Mouse (Mus musculus) kidney, postnatal 14 days (tissue): ENCODE data around the gene AC161166.1.
A peak's percentile ranks its signal among the peaks of the same experiment; 100 is the strongest.

ENCODE experiments used
- DNase-seq: peaks from one replicate; pipeline ENCODE4 v3.0.0; 2022; ENCODE audit warnings: mixed read lengths

The AC161166.1 gene

DNA sequence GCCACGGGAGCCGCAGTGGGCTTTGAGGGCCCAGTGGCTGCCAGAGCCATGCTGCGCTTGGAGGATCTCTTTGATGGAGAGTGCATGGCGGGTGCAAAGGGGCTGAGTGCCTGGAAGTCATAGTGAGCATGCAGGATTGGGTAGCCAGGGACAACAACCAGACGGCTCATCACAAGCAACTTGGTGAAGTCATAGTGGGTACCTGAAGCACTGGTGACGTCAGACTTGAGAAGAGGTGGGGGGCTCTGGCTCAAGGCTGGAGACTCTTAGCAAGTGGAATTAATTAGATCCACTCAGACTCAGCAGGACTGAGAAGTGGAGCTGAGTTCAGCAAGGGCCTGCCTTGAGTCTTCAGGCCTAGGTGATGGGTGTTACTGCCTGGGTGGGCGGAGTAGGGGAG is at the start of gene AC161166.1:
AC161166.1 (minus strand) TSS at position 101 of the 400 bp plus-strand sequence.
- no peak for DNase-seq

DNA sequence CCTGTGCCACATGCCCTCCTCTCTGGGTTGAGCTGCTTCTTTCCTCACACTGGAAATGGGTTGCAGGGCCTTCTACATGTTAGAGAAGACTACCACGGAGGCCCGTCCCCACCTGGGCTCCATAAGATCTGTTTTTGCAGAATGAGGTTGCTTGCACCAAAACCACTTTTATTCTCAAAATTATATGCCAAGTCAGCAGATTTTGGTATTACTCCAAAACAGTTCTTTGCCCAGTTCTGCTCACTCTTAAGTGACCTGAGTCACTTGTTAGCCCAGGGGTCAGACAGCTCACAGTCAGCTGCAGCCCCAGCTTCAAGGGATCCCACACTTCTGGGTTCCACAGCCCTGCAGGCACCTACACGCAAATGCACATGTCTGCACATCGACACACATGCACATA is 49.2 kb upstream of the AC161166.1 start:
- DNase-seq = no peak

DNA sequence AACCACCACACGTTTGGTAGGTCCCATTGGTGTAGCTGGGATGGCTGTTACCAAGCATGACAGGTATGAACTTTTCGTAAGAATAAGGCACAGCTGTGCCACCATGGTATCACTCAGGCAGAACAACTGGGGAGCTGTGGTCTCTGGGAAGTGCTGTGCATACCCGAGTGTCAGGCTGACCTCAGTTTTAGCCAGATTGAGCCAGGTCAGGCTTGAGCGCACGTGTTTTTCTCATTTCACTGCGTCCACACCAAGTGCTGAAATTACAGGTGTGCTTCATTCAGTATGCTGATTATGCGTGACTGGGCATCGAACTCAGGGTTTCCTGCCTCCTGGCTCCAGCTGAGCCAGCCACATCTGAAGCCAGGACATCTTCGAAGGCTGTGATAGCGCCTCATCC is 43.5 kb upstream of the AC161166.1 start:
- DNase-seq = peak; percentile 32

DNA sequence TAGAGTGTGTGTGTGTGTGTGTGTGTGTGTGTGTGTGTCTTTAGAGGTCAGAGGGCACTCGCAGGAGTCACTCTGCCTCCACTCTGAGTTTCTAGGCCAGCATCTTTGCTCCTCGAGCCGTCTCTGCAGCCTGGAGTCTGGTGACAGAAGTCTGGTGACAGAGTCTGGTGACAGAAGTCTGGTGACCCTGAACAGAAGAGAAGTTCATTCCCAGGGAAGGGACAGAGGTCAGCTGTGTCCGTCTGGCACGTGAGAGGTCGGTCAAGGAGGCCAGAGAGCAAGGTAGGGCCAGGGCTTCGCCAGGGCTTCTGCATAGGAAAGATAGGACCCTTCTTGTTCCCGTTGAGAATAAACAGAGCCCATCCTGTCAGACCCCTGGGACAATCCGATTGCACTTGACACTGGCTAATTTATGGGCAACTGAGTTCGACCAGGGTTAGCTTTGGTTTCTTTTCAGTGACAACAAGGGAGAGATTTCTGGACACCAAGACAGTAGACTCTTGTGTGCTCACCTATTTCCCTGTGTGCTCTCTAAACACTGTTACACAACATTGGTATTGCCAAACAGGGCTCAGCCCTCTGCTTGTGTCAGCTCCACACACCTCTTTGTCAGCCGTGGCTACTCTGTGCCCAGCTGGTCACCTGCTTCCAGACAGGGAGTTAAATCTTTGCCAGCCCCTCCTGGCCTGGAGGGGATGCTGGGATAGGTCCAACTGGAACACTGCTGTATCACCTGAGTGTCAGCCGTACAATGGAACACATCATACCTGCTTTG is 39.9 kb upstream of the AC161166.1 start:
- no peak for DNase-seq

DNA sequence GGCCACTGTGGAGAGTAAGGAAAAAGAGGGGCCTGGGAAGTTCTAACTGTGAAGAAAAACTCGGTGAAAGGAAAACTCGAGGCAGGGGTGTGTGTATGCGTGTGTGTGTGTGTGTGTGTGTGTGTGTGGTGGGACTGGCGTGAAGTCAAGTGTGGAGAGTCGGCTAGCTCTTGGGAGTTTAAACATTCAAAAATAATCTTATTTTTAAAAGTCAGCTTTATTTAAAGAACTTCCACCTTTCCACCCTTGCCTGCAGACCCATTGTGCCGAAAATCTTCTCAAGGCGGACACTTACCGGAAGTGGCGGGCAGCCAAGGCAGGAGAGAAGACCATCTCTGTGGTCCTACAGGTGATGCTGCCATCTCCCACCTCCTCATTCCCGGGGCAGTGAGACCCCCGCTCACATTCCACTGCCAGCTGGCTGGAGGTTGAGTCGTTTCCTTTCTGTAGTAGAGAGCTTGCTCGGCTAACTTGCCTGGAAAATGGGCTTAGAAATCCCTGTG is 35.3 kb upstream of the AC161166.1 start:
- no peak for DNase-seq

DNA sequence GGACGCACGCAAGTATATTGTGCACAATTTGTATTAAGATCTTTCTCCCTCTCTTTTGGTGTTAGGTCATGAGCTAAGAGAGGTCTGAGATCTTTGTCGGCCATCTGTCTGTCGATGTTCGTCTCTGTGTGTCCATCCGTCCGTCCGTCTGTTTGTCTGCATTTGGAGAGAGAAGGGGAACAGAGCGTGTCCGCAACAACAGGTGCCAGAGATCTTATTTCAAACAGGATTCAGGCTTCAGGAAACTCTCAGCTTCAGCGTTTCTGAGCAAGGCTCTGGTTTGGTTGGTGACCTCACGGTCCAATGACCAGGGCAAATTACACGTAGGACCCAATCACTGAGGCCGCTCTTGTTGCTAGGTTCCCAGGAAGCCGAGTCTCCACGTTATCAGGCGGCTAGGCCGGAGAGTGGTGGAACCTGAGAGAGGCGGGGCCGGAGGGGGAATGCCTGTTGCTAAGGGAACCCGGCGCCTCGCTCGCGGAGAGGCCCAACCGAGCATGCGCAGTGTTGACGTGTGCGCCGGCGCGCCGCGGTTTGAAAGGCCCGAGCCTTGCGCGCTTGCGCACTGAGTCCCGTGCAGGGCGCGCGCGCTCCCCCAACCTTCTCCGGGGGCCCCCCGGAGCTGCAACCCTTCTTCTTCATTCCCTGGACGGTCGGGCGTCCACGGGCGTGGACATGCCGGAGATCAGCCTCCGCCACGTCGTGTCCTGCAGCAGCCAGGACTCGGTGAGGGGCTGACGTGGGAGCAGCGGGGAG is 34.6 kb upstream of the AC161166.1 start:
- DNase-seq = peak; percentile 100

DNA sequence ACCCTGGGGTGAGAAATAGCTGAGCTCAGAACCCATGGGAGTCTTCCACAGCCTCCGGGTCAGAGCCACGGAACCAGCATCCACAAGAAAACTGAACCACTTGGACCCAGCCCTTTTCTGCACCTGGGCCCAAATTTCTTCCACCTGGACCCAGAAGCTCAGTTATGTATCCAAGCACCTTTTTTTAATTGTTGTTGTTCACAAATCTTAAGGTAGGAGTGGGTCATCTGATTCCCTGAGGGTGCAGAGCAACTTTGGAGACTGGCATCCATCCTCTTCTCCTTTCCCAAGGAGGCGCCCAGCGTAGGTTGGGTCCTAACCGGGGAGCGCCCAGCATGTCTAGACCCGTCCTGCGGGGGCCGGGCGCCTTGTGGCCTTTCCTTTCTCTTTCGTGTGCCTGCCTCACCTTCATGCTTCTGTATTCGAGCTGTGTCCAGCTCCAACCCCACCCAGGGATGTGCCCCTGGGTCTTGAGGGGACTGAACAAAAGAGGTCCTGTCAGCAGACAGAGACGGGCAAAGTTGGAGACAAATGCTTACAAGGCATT is 33.9 kb upstream of the AC161166.1 start, which contains the start of the genes Pinlyp and Xrcc1:
Pinlyp (minus strand) TSS at position 51 of the 547 bp plus-strand sequence.
Xrcc1 (plus strand) TSS at position 222 of the 547 bp plus-strand sequence.
- peak; percentile 23 for DNase-seq

DNA sequence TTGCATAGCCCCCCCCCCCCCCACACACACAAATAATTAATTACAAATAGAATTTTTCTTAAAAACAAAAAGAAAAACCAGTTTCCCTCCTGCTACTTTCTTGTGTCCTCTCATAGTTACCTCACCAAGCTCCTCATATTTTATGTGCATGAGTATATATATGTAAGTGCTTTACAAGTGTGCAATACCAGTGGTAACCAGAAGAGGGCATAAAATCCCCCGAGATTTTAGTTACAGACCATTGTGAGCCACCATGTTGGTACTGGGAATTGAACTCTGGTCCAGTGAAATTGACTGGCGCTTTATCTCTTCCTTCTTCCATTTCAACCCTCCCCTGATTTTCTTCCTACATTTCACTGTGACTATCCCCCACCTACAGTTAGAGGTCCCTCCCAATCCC is 32.3 kb upstream of the AC161166.1 start:
- no peak for DNase-seq

DNA sequence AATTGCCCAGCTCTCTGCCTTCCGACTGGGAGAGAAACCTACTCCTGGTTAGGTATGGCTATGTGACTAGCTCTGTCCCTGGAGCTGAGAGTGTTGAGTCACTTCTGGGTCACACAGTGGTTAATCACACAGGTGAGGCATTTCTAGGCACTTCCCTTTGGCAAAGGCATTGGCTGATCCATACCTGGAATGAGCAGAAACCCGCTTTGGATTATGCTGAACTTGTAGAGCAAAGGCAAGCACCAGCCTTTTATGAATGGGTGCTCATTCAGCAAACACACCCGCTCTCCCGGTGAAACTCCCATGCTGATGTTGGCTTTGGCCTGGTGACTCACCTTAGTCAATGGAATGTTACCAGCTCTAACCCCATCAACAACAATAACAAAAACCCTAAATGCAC is 27.4 kb upstream of the AC161166.1 start:
- no peak for DNase-seq

DNA sequence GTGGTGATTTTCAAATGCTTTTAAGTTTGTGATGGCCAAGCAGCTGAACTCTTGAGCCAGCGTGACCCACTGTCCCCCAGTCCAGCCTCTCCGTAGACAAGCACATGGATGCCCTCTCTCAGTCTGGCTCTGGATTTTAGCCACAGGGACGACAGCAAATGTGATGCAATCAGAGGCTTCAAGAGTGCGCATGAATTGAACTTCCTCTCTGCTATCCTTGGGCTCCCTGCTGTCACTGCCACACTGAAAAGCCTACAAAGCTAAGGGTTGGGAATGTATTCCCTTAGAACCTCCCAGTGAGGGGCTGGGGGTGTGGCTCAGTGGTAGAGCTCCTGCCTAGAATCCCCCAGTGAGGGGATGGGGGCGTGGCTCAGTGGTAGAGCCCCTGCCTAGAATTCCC is 26.4 kb upstream of the AC161166.1 start:
- DNase-seq = no peak

DNA sequence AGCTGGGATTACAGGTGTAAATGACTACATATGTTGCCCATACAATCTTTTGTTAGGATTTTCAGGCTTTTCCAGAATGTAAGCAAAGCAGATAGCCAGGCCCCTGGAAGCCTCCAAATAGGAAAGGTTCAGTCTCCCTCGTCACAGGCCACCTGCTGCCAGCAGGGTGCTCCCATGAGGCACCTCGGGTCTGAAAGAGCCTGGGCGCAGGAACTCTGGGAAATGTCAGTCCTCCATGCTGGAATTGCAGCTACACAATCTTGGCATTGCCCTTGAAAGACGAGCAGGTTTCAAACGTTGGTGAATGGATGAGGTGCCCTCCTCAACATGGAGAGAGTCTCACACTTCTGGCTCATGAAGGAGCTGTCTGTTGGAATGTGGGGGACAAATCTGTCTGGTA is 25.9 kb upstream of the AC161166.1 start:
- peak; percentile 49 for DNase-seq

DNA sequence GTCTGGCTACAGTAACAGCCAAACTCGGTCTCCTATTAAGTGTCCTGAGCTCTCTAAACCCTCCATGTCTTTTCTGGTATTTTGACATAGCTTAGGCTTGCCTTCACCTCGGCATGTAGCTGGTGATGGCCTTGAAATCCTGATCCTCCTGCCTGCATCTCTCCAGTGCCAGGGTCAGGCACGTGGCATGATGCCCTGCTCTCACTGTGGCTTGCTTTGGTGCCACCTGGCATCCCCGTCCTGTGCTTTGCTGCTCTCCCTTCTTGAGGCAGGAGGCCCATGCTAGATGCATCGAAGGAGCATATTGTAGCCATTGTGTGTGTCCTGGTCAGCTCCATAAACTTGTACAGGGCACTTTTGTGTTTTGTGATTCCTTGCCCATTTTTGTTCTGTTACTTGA is 25.3 kb upstream of the AC161166.1 start:
- no peak for DNase-seq

DNA sequence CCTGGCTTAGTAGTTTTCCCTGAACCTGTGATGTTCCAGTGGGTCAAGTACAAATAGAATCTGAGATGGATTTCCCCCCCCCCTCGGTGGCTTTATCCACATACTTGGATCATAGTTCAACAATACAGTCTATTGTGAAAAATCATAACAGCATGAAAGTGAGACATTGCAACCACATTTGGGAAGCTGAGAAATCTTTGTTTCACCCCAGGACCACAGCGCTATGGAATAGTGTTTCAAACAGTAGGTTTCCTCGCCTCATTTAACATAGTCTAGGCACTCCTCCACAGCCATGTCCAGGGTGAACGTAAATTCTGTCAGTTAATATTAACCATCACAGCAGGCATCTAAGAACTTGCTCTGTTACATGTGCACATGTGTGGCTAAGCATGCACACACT is 24.8 kb upstream of the AC161166.1 start:
- DNase-seq = no peak

DNA sequence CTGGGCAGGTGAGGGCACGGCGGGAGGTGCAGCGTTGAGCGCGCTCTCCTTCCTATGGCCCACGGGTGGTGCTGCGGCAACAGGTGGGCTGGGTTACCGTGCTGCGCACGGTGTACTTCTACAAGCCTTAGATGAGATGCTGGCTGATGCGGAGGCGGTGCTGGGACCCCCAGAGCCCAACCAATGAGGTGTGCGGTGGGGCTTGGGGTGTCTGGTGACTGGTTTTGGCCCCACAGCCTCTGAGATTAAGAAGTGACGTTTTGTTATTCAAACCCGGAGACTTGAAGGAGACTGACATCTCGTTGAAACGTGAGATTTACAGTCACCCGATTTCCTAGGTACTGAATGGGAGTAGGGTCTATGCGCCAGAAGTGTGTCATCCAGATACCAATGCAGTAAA is 22.0 kb upstream of the AC161166.1 start:
- no peak for DNase-seq

DNA sequence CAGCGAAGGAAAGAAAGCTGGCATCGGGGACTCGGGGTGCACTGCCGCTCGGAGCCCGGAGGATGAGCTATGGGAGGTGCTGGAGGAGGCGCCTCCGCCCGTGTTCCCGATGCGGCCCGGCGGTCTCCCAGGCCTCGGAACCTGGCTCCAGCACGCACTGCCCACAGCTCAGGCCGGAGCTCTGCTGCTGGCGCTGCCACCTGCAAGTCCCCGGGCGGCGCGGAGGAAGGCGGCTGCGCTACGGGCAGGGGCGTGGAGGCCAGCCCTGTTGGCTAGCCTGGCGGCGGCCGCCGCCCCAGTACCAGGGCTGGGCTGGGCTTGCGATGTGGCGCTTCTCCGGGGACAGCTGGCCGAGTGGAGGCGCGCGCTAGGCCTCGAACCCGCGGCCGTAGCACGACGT is 21.6 kb upstream of the AC161166.1 start:
- DNase-seq = no peak

DNA sequence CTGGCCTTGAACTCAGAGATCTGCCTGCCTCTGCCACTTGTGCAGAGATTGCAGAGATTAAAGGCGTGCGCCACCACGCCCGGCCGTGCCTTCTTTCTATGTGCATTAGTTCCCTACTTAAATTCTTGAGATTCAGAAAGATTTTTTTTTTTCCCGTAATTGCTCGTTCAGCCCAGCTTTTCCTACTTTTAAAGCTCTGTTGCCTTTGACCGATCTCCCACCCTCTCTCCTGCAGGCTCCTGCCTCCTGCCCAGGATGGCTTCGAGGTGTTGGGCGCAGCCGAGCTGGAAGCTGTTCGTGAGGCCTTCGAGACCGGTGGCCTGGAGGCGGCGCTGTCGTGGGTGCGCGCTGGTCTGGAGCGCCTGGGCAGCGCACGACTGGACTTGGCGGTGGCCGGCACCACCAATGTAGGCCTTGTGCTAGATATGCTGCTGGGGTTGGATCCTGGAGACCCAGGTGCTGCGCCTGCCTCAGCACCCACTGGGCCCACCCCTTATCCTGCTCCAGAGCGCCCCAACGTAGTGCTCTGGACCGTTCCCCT is 20.8 kb upstream of the AC161166.1 start:
- no peak for DNase-seq

DNA sequence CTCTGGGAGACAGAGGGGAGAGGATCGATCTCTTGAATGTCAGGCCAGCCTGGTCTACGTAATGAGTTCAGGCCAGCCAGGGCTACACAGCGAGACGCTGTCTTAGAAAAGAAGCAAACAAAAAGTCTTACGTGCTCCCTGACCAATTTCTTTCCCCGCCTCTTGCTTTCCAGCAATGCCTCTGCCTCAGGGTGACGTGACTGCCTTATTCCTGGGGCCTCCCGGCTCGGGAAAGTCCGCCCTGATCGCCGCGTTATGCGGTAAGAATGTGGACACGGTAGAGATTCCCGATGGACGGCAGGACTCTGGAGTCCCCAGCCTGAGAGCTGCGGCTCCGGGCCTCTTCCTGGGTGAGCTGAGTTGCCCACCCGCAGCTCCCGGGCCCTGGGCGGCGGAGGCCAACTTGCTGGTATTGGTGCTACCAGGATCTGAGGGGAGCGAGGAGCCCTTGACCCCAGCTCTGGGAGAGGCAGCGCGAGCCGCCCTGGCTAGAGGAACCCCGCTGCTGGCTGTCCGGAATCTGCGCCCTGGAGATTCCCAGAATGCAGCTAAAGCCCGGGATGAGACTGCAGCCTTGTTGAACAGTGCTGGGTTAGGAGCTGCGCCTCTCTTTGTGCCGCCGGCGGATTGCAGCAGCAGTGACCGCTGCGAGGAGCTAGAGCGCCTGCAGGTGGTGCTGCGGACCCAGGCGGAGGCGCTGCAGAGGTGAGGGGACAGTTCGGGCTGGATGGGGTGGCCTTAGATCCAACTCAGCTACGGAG is 19.1 kb upstream of the AC161166.1 start:
- DNase-seq = peak; percentile 83

DNA sequence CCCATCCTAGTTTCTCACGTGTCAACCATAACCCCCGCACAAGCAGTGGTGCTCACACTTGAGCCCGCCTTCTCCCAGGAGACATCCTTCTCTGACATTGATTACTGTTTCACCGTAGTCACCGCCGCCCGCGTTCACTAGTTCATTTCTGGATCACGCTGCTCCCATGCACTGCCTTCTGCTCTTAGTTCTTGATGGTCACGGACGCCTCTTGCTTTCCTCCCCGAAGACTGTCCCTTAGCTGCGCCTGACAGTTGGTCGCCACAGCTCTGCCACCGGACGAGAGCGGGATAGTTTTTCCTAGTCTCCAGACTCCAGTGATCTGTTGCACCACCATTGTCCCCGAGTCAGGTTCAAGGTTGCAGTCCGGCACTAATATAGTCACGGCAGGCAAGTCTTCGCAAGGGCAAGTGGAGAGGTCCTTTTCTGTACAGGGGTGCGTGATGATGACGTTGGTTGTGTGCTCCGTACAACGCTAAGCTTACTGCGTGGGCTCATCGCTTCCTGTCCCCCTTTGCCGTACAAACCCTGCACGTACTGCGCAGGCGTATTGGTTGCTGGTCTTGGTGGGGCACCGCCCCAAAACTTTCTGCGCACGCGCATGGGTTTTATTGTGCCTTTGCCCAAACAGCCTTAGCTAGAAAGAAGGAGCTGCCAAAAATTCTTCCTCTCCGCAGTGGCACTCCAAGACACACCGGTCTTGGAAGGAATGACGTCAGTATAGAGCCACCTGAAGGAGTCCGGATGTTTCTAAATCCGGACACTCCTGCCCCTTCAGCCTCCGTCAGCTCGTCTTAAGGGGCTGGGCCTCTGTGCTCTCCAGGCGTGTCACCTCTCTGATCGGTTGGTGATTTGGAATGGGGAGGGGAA is 18.0 kb upstream of the AC161166.1 start, which contains the start of gene Irgq:
Irgq (plus strand) TSS at position 628 of the 870 bp plus-strand sequence.
- peak; percentile 99 for DNase-seq

DNA sequence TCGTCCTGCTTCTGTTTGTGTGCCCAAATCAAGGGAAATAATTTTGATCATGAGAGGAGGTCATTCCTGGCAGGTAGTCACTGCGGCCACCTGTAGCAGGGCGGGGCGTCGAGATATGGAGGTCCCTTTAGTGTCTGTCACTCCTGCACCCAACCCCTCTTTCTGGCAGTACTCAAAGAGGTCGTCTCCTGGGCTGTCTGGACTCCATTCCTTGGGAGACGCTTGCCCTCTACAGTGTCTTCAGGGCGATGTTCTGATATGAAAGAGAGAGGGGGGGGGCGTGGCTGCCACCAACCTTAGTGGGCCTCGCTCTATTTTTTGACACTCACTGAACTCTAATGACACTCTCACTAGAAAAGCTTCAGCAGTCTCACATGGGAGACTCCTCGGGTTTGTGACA is 17.3 kb upstream of the AC161166.1 start:
- DNase-seq = no peak

DNA sequence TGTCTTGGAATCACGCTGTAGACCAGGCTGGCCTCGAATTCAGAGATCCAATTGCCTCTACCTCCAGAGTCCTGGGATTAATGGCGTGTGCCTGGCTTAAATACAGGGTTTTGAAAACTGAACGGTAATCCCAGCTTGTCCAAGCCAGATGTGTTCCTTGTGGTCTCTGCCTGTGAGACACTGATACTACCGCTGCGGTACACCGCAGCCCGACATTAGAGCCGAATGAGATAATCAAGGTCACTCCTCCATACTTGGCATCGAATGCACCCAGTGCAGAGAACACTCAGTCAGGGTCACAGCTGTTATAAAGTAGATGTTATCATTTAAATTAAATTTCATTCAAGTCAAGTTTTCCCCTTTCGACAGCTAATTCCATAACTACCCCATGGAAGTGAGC is 16.6 kb upstream of the AC161166.1 start:
- DNase-seq = no peak

DNA sequence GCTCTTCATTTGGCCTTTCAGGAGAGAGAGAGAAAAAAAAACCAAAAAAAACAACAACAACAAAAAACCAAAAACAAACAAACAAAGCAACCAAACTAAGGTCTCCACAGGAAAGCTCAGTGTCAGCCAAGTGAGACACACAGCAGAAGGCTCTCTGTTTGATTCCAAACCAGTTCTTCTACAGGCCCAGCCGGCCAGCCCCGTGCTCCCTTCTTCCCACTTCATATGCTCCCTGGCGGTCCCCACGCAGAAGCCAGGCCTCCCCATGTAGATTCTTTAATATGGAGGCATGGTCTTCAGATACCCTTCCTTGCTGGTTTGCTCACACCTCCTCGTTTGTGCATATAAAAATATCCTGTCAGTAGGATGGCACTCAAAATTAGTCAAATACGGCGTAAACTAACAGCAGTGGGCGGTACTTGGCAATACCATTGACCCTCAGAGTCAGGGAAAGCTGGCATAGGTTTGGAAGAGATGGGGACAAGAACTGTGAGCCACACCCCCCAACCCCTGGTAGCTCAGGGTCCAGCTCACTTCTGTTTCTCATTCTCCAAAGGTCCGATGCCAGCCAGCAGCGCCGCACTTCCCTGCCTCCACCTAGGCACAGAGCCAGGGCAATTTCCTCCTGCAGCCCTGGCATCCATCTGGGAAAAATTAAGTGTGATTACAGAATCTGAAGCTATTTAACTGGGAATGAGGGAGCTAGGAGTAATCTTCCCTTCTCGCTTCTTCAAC is 13.6 kb upstream of the AC161166.1 start:
- DNase-seq = no peak
